Mouse (Mus musculus) ES-Bruce4 (cell line): ENCODE data around the gene Epn3.

Experiments
- CTCF ChIP-seq: IDR thresholded peaks from one replicate; pipeline ENCODE4 v1.8.1; 2011; ENCODE audit warnings: low read depth, low read length
- EP300 ChIP-seq: IDR thresholded peaks from 2 replicates; pipeline ENCODE4 v1.6.1; 2011; ENCODE audit warnings: low read depth, low read length; ENCODE audit not compliant: insufficient read depth
- POLR2A ChIP-seq: IDR thresholded peaks from one replicate; pipeline ENCODE4 v1.8.1; 2011; ENCODE audit warnings: low read length; ENCODE audit not compliant: insufficient read depth

GRCm38 (mm10) chr11:94480382-94480781 is 19.4 kb downstream of the Epn3 start:
- TF ChIP-seq CTCF (no peak), POLR2A (no peak), EP300 (no peak)
